Mouse (Mus musculus): ENCODE results near the gene Pcdh7.
"Not testable (repeated sequence)": the region's sequence is repeated elsewhere in the genome, so short reads cannot be mapped to it uniquely, and the experiment has no call there.

Pcdh7 gene

DNA sequence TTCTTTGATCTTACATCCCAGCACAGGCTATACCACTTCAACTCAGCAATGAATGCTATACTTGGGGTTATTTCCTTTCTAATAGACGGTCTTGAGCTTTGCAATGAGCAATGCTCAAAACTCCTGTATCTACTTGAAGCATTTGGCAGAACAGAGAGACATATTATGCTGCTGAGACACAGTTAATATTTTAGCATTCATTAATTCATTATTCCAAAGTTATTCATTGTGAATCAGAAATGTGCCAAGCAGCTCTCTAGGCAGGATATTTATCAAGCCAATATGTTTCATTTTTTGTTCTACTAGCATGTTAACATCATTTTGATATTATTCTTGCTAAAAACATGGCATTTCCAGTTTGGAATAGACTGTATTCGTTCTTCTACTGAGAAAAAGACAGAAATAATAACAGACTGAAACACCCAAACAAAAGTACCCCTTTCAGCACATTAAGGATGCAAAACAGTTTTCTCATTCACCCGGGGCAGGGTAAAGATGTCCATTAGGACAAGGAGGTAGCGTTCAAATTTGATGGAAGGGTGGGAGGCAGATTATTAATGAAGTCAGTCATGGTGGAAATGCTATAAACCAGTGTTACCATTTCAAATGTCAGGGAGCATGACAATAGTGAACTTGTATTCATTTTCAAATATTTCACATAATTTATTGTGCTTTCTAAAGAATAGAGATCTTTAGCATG is 391.0 kb downstream of the Pcdh7 start:
- Histone ChIP-seq H3K36me3 (ENCODE audit: insufficient read depth, low read length) (no peaks in the 10 kb centered on the region), H3K4me3 (replicated peaks; ENCODE audit: low read length) (no peak overlapping the region)

GRCm38 (mm10) chr5:58116096-58116495 is 398.3 kb downstream of the Pcdh7 start:
- no peak overlapping the region for H3K4me3 ChIP-seq (replicated peaks; ENCODE audit: low read length)
- no peaks in the 10 kb centered on the region for H3K4me1 ChIP-seq (replicated peaks; ENCODE audit: low read depth, low read length)
- H3K27me3 ChIP-seq (ENCODE audit: insufficient read depth, low read length) = no peaks in the 10 kb centered on the region
- TF ChIP-seq POU5F1 (IDR thresholded peaks at IDR 0.05; ENCODE audit: borderline replicate concordance, low read length) = no peak
- TF ChIP-seq NANOG (IDR thresholded peaks at IDR 0.05; ENCODE audit: borderline replicate concordance, low read length) = no peak
- H3K36me3 ChIP-seq (ENCODE audit: insufficient read depth, low read length) = no peaks in the 10 kb centered on the region
- H3K9me3 ChIP-seq (ENCODE audit: low read length) = no peaks in the 10 kb centered on the region

More for the DNA sequence above, 391.0 kb downstream of the Pcdh7 start:
- Histone ChIP-seq H3K4me1 (replicated peaks; ENCODE audit: low read depth, low read length) (no peaks in the 10 kb centered on the region), H3K9me3 (ENCODE audit: low read length) (no peaks in the 10 kb centered on the region), H3K27me3 (ENCODE audit: insufficient read depth, low read length) (no peaks in the 10 kb centered on the region)
- TF ChIP-seq NANOG (IDR thresholded peaks at IDR 0.05; ENCODE audit: borderline replicate concordance, low read length) (no peak), POU5F1 (IDR thresholded peaks at IDR 0.05; ENCODE audit: borderline replicate concordance, low read length) (no peak), CTCF (conservative IDR thresholded peaks at IDR 0.05; ENCODE audit: low read length) (no peak)

DNA sequence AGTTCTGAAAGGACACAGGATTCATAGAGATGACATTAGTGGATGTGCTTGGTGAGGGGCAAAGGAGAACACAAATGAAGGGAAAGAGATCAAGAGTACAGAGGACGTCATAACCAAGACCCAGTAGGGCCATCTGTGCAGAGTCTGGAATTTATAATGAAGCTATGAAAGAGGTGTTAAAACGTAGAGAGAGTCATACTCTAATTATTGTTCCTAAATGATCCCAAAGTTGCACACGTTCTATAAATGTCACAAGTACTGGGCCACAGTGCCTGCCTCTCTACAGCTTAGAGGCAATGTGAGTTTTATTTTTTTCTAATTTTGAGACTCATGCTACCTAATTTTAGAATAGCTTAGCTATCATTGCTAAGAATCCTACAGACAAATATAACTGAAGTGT is 400.1 kb downstream of the Pcdh7 start:
- no peak for TF ChIP-seq NANOG (IDR thresholded peaks at IDR 0.05; ENCODE audit: borderline replicate concordance, low read length)
- TF ChIP-seq POU5F1 (IDR thresholded peaks at IDR 0.05; ENCODE audit: borderline replicate concordance, low read length) = no peak
- TF ChIP-seq CTCF (conservative IDR thresholded peaks at IDR 0.05; ENCODE audit: low read length) = no peak
- H3K9me3 ChIP-seq (ENCODE audit: low read length) = no peaks in the 10 kb centered on the region
- no peaks in the 10 kb centered on the region for H3K36me3 ChIP-seq (ENCODE audit: insufficient read depth, low read length)
- no peak overlapping the region for H3K4me3 ChIP-seq (replicated peaks; ENCODE audit: low read length)
- no peaks in the 10 kb centered on the region for H3K4me1 ChIP-seq (replicated peaks; ENCODE audit: low read depth, low read length)
- no peaks in the 10 kb centered on the region for H3K27me3 ChIP-seq (ENCODE audit: insufficient read depth, low read length)

DNA sequence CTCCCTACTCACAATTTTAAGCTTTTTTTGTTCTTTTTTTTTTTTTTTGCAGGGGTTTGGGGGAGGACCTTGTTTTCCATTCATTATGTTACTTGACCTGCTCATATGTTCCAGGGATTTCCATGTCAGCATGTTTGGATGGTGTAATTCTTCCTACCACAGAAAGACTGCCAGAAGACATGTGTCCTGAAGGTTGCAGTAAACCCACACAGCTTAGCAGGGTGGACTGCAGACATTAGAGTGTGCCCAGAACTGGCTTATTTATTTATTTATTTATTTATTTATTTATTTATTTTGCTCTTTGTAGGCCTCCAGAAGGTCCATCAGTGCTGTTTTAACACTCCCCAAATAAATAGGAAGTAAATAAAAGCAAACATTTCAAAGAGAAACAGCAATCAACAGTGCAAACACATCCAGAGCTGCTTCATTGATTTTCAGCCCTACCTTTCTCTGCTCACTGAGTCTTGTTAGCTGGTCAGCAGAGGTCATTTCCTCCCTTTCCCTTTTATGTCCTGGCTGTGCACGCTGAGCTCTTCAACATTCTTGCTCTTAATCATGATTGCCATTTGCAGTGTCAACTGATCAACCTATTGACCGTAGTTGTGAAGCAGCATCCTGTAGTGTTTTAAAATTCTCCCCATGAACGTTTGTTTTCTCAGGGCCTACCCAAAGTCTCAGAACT is 401.3 kb downstream of the Pcdh7 start:
- no peaks in the 10 kb centered on the region for H3K4me1 ChIP-seq (replicated peaks; ENCODE audit: low read depth, low read length)
- H3K4me3 ChIP-seq (replicated peaks; ENCODE audit: low read length) = no peak overlapping the region
- no peak for TF ChIP-seq CTCF (conservative IDR thresholded peaks at IDR 0.05; ENCODE audit: low read length)
- TF ChIP-seq NANOG (IDR thresholded peaks at IDR 0.05; ENCODE audit: borderline replicate concordance, low read length) = no peak
- no peak for TF ChIP-seq POU5F1 (IDR thresholded peaks at IDR 0.05; ENCODE audit: borderline replicate concordance, low read length)
- H3K27me3 ChIP-seq (ENCODE audit: insufficient read depth, low read length) = no peaks in the 10 kb centered on the region
- no peaks in the 10 kb centered on the region for H3K36me3 ChIP-seq (ENCODE audit: insufficient read depth, low read length)
- H3K9me3 ChIP-seq (ENCODE audit: low read length) = no peaks in the 10 kb centered on the region

GRCm38 (mm10) chr5:58143897-58144296 is 426.1 kb downstream of the Pcdh7 start:
- no peaks in the 10 kb centered on the region for H3K27me3 ChIP-seq (ENCODE audit: insufficient read depth, low read length)
- no peaks in the 10 kb centered on the region for H3K9me3 ChIP-seq (ENCODE audit: low read length)
- TF ChIP-seq POU5F1 (IDR thresholded peaks at IDR 0.05; ENCODE audit: borderline replicate concordance, low read length) = no peak
- no peak for TF ChIP-seq NANOG (IDR thresholded peaks at IDR 0.05; ENCODE audit: borderline replicate concordance, low read length)
- no peak for TF ChIP-seq CTCF (conservative IDR thresholded peaks at IDR 0.05; ENCODE audit: low read length)
- no peak overlapping the region for H3K4me3 ChIP-seq (replicated peaks; ENCODE audit: low read length)
- no peaks in the 10 kb centered on the region for H3K36me3 ChIP-seq (ENCODE audit: insufficient read depth, low read length)
- H3K4me1 ChIP-seq (replicated peaks; ENCODE audit: low read depth, low read length) = no peaks in the 10 kb centered on the region

GRCm38 (mm10) chr5:58153966-58154365 is 436.2 kb downstream of the Pcdh7 start:
- no peak overlapping the region for H3K4me3 ChIP-seq (replicated peaks; ENCODE audit: low read length)
- H3K4me1 ChIP-seq (replicated peaks; ENCODE audit: low read depth, low read length) = no peaks in the 10 kb centered on the region
- no peak for TF ChIP-seq NANOG (IDR thresholded peaks at IDR 0.05; ENCODE audit: borderline replicate concordance, low read length)
- no peak for TF ChIP-seq CTCF (conservative IDR thresholded peaks at IDR 0.05; ENCODE audit: low read length)
- no peak for TF ChIP-seq POU5F1 (IDR thresholded peaks at IDR 0.05; ENCODE audit: borderline replicate concordance, low read length)
- no peaks in the 10 kb centered on the region for H3K27me3 ChIP-seq (ENCODE audit: insufficient read depth, low read length)
- no peaks in the 10 kb centered on the region for H3K9me3 ChIP-seq (ENCODE audit: low read length)
- no peaks in the 10 kb centered on the region for H3K36me3 ChIP-seq (ENCODE audit: insufficient read depth, low read length)

DNA sequence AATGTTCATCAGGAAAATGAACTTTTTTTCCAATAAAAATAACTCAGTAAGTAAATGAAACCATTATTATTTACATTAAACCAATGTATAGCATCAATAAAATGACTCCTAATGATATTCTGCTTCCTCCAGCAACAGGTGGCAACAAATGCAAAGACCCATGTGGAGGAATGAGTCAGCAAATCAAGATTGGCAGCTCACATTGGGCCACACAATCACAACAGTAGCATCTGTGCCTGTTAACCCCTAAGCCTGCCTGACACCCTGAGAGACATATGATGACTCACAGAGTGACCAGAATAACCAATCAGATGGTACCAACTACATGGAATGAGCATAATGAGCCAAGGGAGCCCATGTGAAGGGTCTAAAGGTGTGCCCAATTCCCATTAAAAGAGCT is 454.5 kb downstream of the Pcdh7 start:
- TF ChIP-seq NANOG (IDR thresholded peaks at IDR 0.05; ENCODE audit: borderline replicate concordance, low read length) = no peak
- TF ChIP-seq CTCF (conservative IDR thresholded peaks at IDR 0.05; ENCODE audit: low read length) = no peak
- TF ChIP-seq POU5F1 (IDR thresholded peaks at IDR 0.05; ENCODE audit: borderline replicate concordance, low read length) = no peak
- Histone ChIP-seq H3K27me3 (ENCODE audit: insufficient read depth, low read length) (no peaks in the 10 kb centered on the region), H3K4me3 (replicated peaks; ENCODE audit: low read length) (no peak overlapping the region), H3K4me1 (replicated peaks; ENCODE audit: low read depth, low read length) (no peaks in the 10 kb centered on the region), H3K9me3 (ENCODE audit: low read length) (no peaks in the 10 kb centered on the region), H3K36me3 (ENCODE audit: insufficient read depth, low read length) (no peaks in the 10 kb centered on the region)

- not testable (repeated sequence) for H3K27me3 ChIP-seq (ENCODE audit: insufficient read depth, low read length); H3K4me1 ChIP-seq (replicated peaks; ENCODE audit: low read depth, low read length); H3K9me3 ChIP-seq (ENCODE audit: low read length); H3K36me3 ChIP-seq (ENCODE audit: insufficient read depth, low read length); H3K4me3 ChIP-seq (replicated peaks; ENCODE audit: low read length)
Measured at GRCm38 (mm10) chr5:58174335-58174734, 456.6 kb downstream of the Pcdh7 start.

GRCm38 (mm10) chr5:58175532-58175931 is 457.8 kb downstream of the Pcdh7 start:
- no peak for TF ChIP-seq POU5F1 (IDR thresholded peaks at IDR 0.05; ENCODE audit: borderline replicate concordance, low read length)
- TF ChIP-seq NANOG (IDR thresholded peaks at IDR 0.05; ENCODE audit: borderline replicate concordance, low read length) = no peak
- no peak for TF ChIP-seq CTCF (conservative IDR thresholded peaks at IDR 0.05; ENCODE audit: low read length)
- Histone ChIP-seq H3K9me3 (ENCODE audit: low read length) (no peaks in the 10 kb centered on the region), H3K27me3 (ENCODE audit: insufficient read depth, low read length) (no peaks in the 10 kb centered on the region), H3K4me1 (replicated peaks; ENCODE audit: low read depth, low read length) (no peaks in the 10 kb centered on the region), H3K36me3 (ENCODE audit: insufficient read depth, low read length) (no peaks in the 10 kb centered on the region), H3K4me3 (replicated peaks; ENCODE audit: low read length) (no peak overlapping the region)
